Mouse (Mus musculus) testis, postnatal 10 days (tissue): ENCODE results near the gene Slc29a3.

Experiments
- DNase-seq: peaks from one replicate; pipeline ENCODE4 v3.0.0; 2021; ENCODE audit warnings: low spot score

The Slc29a3 gene

GRCm38 (mm10) chr10:60752040-60753020 lies at the start of gene Slc29a3:
Gene Slc29a3 (minus strand): TSS chr10:60752794.
- DNase-seq = peak; percentile 99

DNA sequence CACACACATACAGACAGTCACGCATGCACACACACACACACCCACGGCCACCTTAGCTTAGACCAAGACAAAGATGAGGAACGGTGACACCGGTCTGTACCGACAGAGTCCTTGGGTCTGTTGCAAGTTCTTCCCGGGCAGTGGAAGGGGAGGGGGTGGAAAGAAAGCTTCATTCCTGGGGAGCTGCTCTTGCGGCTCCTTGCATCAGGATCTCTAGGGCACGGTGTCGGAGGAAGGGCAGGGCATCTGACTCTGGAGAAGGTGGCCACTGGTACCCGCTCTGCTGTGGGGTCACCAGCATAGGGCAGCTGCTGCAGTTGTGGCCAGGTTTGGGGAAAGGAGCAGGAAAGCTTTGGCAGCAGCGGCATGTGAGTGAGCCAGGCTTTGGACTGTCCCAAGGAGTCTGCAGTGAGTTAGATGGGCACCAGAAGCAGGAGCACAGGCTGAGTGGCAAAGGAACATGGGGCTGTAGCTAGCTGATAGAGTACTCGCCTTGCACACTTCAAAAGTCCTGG lies 49.4 kb upstream of the Slc29a3 start:
- no peak for DNase-seq

GRCm38 (mm10) chr10:60801168-60801897 lies 48.7 kb upstream of the Slc29a3 start:
- no peak for DNase-seq

- DNase-seq = no peak
Measured at GRCm38 (mm10) chr10:60800295-60801167, 47.9 kb upstream of the Slc29a3 start.

- DNase-seq = no peak
Measured at GRCm38 (mm10) chr10:60797682-60798422, 45.3 kb upstream of the Slc29a3 start.

GRCm38 (mm10) chr10:60796474-60796873 lies 43.9 kb upstream of the Slc29a3 start:
- DNase-seq = no peak

DNA sequence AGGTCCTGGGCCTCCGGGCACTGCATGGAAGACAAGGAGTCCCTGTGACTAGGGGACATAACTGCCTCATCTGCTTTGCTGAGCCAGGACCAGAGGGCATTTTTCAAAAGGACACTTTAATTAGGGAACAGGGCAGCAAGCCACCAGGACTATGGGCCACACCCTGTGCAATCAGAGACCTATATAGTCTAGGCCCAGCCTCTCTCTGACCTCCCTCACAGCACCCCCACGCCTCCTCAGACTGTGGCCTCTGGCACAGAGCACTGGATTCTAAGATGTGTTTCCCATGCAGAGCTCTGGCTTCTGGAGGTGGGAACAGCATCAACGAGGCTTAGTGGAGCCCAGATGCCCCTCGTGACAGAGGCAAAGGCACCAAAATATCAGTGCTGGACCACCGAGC lies 43.4 kb upstream of the Slc29a3 start:
- no peak for DNase-seq

DNA sequence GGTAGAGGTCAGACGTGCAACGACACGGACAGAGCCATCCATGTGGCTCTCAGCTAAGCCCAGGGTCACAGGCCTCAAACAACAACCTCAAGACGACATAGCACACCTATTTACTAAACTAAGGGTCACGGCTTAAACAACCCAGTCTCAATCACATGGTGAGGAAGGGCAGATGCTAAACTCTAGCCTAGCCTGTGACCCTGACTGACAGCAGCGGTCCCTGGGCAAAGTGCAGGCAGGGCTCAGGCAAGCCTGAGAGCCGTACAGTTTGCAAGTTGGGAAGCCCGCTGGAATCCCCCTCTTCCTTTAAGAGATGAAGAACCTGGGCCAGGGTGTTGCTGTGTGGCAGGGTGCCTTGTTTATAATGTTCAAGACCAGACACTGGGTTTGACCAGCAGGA lies 42.2 kb upstream of the Slc29a3 start:
- no peak for DNase-seq

DNA sequence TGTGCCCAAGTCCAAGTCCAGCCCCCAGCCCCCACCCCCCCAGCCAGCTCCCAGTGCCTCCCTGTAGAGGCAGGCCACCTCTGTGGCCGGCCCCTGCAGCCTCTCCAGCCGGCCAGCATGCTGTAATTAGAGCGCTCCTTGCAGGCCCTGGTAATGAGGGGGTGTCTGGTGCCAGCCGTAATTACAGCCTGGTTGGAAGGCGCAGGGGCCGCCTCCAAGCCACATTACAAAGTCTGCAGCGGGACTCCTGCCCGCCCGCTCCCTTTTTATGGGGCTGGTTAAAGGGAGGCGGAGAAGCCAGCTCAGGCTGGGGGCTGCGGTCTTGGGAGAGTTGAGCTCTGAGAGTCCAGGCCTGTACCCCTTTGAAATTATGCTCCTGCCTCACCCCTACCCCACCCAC lies 41.8 kb upstream of the Slc29a3 start:
- no peak for DNase-seq

DNA sequence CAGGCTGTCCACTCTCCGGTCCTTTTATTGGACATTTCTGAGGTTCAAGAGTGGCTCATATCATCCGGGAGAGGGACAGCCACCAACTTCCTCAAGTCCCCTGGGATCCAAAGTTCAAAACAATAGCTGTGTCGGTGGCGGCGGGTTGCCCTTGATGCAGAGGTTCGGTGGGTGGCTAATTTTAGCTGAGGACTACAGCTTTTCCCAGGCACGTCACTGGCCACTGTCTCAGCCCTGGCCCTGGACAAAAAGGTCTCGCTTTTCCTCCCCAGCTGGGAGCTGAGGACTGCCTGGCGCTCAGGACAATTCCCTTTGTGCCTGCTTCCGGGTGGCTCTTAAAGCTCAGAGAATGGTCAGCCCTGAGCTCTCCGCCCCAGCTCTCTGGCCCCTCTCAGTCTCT lies 40.2 kb upstream of the Slc29a3 start:
- DNase-seq = no peak

DNA sequence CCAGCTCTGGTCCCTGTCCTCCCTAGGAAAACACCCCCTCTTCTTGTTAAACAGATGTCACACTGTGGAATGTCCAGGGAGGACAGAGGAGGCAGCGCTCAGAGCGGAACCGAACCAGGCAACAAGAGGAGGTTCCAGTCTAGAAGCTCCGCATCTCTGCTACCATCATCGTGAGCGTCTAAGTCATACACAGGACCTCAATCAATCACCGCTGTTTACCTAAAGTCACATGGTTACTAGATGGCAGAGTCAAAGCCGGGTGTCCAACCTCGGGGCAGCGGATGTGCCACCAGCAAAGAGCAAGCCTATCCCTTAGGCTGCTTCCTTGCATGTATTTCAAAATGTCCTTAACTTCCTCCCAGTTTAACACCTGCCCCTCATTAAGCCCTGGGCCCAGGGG lies 39.8 kb upstream of the Slc29a3 start:
- no peak for DNase-seq

- no peak for DNase-seq
Measured at GRCm38 (mm10) chr10:60790912-60791311, 38.3 kb upstream of the Slc29a3 start.

GRCm38 (mm10) chr10:60787303-60788074 lies 34.9 kb upstream of the Slc29a3 start:
- no peak for DNase-seq

DNA sequence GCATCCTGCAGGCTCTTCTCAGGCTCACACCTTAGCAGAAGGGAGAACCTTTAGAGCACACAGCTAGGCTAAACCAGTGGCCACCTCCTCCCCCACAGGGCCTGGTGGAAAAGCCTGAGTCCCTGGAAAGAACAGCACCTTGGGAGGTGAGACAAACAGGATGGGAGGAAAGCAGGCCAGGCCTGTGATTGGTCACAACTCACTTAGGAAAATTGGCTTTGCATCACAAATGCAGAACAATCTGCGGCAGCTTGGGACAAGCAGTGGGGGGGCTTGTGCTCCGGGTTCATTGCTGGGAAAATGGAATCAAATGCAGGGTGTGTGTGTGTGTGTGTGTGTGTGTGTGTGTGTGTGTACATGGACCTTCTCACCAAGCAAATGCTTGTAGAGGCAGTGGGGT lies 31.0 kb upstream of the Slc29a3 start:
- no peak for DNase-seq

GRCm38 (mm10) chr10:60779628-60780027 lies 27.0 kb upstream of the Slc29a3 start:
- DNase-seq = peak; percentile 89

DNA sequence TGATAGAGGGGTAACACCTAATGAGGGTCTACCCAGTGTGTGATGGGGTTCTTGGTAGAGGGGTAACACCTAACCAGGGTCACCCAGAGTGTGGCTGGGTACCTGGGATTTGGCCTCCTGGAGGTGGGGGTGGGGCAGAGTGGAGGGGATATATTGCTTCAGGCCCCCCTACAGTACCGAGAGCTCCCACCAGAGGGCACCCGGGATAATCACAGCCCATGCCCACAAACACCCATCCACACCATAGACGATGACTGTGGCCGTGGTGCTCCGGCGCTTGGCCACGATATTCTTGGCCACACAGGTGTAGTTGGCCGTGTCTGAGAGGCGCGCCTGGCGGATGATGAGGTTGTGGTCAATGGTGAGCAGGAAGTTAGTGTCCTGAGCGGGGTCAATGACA lies 25.9 kb upstream of the Slc29a3 start:
- DNase-seq = peak; percentile 79

DNA sequence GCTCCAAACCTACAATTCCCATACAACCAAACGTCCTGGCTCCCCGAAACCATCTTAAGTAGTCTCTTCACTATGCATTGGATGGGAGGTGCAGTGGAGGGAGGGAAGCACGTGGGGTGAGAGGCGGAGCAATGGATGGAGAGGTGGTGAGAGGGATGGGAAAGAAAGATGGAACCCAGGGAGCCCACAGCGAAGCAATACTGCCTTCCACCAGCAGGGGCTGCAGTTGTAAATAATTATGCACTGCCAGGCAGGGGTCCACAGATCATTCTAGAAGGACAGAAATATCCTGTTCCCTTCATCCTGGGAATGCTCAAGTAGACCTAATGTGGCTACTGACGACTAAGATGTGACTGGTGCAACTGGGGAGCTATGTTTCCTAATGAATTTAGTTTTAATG lies 22.9 kb upstream of the Slc29a3 start:
- DNase-seq = no peak

- no peak for DNase-seq
Measured at GRCm38 (mm10) chr10:60774616-60775015, 22.0 kb upstream of the Slc29a3 start.

DNA sequence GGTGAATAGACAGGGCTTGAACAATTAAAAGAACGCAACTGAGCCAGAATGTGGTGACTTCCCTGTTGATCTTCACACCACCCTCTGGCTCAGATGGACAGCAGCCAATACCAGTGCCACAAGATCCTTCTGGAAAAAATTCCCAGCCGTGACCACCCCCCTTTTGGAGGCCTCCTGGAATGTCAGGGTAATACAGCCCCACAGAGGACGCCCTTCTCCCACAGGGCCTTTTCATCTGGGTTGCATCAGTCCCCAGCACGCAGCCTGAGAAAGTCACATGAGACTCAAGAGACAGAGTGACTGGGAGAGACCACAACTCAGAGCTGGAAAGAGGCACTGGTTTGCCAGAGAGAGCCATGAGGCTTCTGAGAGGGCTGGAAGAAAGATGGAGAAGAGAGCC lies 18.3 kb upstream of the Slc29a3 start:
- DNase-seq = no peak

DNA sequence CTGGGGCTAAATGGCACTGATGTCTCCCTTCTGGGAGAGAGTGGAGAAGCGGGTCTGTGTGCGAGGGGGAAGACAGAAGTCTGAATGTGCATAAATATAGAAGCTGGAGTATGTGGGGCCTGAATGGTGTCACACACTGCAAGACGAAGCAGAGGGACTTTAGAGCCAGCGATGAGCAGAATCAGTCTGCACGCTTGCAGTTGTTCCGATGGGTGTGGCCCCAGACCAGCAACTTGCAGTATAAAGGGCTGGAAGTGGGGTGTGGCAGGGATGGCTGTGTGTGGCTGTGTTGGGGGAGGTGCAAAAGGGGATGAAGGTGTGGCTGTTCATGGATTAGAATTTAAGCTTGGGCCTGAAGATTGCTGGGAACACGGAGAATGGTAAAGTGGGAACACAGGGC lies 16.0 kb upstream of the Slc29a3 start:
- DNase-seq = no peak
